Mouse (Mus musculus) liver, embryonic 14.5 days (tissue): ENCODE results near the gene Mepe. TPM values are rescaled to one million over a fixed set of nuclear protein-coding genes. Genes with fewer than 3 reads are reported as not detected.

Experiments
- ATAC-seq: fragments of 200-750 bp; cut with Nextera tagmentation; 2 replicates; pipeline ENCODE4 v1.8.0; 2017; ENCODE audit warnings: moderate number of reproducible peaks, mild to moderate bottlenecking, moderate library complexity; ENCODE audit not compliant: insufficient read depth
- DNase-seq, 3 experiments: peaks; one replicate each; pipeline ENCODE4 v3.0.0-alpha.2; 2012 to 2013; ENCODE audit warnings: low read depth in 3 of 3, low spot score in 3 of 3
- H3K27ac ChIP-seq: fragments of 300-500 bp; sonication (generic); 2 replicates; pipeline ENCODE4 v1.5.1; 2014; ENCODE audit warnings: moderate library complexity, mild to moderate bottlenecking, control low read depth, inconsistent platforms
- H3K27me3 ChIP-seq: fragments of 300-500 bp; sonication (generic); 2 replicates; pipeline ENCODE4 v1.6.1; 2014; ENCODE audit warnings: mild to moderate bottlenecking, low read length, moderate library complexity; ENCODE audit not compliant: control insufficient read depth, insufficient read depth
- H3K36me3 ChIP-seq: fragments of 300-500 bp; sonication (generic); replicated peaks from 2 replicates; pipeline ENCODE4 v1.6.1; 2014; ENCODE audit warnings: low read depth; ENCODE audit not compliant: control insufficient read depth, insufficient read depth
- H3K4me1 ChIP-seq, 2 experiments: fragments of 200-500 bp in 1 of 2; fragments of 300-500 bp in 1 of 2; sonication (generic) in 1 of 2; replicated peaks; 2 replicates each; pipeline ENCODE4 v1.6.1; 2012 to 2014; ENCODE audit warnings: antibody characterized with exemption in 1 of 2, inconsistent platforms in 1 of 2, low read length in 1 of 2; ENCODE audit not compliant: control insufficient read depth in 2 of 2, insufficient read depth in 2 of 2
- H3K4me2 ChIP-seq: fragments of 300-500 bp; sonication (generic); 2 replicates; pipeline ENCODE4 v1.6.1; 2014; ENCODE audit warnings: low read depth, mild to moderate bottlenecking, control low read depth, moderate library complexity
- H3K4me3 ChIP-seq, 2 experiments: fragments of 200-500 bp in 1 of 2; fragments of 300-500 bp in 1 of 2; sonication (generic) in 1 of 2; 2 replicates each; pipeline ENCODE4 v1.5.1; 2012 to 2014; ENCODE audit warnings: low read depth in 2 of 2, low read length in 2 of 2, mild to moderate bottlenecking in 2 of 2, control low read depth in 1 of 2, inconsistent platforms in 1 of 2, moderate library complexity in 1 of 2; ENCODE audit not compliant: insufficient read depth in 1 of 2
- H3K9ac ChIP-seq: fragments of 300-500 bp; sonication (generic); replicated peaks from 2 replicates; pipeline ENCODE4 v1.6.1; 2014; ENCODE audit warnings: mild to moderate bottlenecking, control low read depth, moderate library complexity
- H3K9me3 ChIP-seq: fragments of 300-500 bp; sonication (generic); 2 replicates; pipeline ENCODE4 v1.6.1; 2016; ENCODE audit warnings: low read length, mixed read lengths; ENCODE audit not compliant: control insufficient read depth
- CTCF ChIP-seq: IDR thresholded peaks from 2 replicates; pipeline ENCODE4 v1.5.1; 2016; ENCODE audit warnings: antibody characterized with exemption, low read depth, control low read depth
- EP300 ChIP-seq: IDR thresholded peaks from 2 replicates; pipeline ENCODE4 v1.6.1; 2016; ENCODE audit warnings: antibody characterized with exemption, low read depth
- WGBS: fragments of 180-500 bp; shearing (Covaris S2); extraction: QIAGEN DNeasy Blood & Tissue Kit; methylation state at CpG from one replicate; pipeline ENCODE4 v1.1.7; 2014; ENCODE audit not compliant: insufficient replicate concordance; 5-methylcytosine and 5-hydroxymethylcytosine counted together
- polyA plus RNA-seq, 2 experiments: library from polyadenylated mRNA; depleted of rRNA in 1 of 2; stranded (reverse) in 1 of 2; unstranded in 1 of 2; fragments of >200 nt; fragmentation: Nextera tagmentation in 1 of 2; extraction: Ambion mirVana in 1 of 2; gene quantifications; 2 replicates each; pipeline versions ENCODE4 v1.2.1 to v1.2.3; 2012 to 2014

Mepe gene
- polyA plus RNA-seq, 2 experiments = not detected

DNA sequence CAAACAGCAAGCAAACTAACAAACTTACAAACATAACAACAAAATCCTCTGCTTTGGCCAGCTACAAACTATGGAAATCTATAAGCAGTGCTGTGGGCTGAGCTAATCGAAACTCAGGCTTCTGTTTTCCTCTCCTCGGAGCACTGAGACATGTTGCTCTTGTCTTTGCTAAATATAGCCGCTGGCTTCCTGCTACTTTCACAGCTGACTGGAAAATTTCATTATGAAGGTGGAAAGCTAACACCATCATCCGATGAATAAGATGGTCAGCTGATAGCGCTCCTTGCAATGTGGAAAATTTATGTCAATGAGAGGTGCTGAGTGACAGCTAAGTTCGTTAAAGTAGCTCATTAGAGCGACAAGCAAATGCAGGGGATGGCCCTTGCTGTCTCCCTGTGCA lies 33.5 kb downstream of the Mepe start:
- H3K4me1 ChIP-seq = no peaks in the 10 kb centered on the region

DNA sequence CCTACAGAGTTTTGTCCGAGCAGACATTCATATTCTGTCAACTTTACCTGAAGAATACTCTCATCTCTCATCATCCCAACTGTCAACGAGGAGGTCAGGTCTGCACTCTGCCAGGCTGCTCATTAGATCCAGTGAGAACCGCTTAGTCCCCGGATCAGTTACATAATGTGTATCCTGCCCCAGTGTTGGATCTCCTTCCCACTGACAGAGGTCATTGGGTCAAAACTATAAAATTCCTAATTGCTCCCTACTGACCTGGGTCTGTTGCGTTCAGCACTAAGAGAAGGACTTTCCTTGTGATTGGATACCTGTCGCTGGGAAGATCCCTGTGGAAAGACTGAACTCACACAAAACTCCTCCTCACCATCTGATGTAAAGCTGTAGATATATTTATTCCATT lies 34.1 kb downstream of the Mepe start:
- no peak overlapping the region for H3K27ac ChIP-seq
- ATAC-seq (no peak), DNase-seq (no peak)
- no peak overlapping the region for H3K9ac ChIP-seq
- no peaks in the 10 kb centered on the region for H3K27me3 ChIP-seq
- WGBS = 59% methylated on average over 6 of the region's 6 CpGs
- no peaks in the 10 kb centered on the region for H3K4me1 ChIP-seq
- no peaks in the 10 kb centered on the region for H3K9me3 ChIP-seq
- no peak overlapping the region for H3K4me2 ChIP-seq
- TF ChIP-seq CTCF (no peak), EP300 (no peak)
- H3K36me3 ChIP-seq = no peaks in the 10 kb centered on the region
- no peak overlapping the region for H3K4me3 ChIP-seq

More for the DNA sequence above, 33.5 kb downstream of the Mepe start:
- ATAC-seq (no peak), DNase-seq (no peak)
- TF ChIP-seq EP300 = no peak
- no peak for TF ChIP-seq CTCF
- no peaks in the 10 kb centered on the region for H3K9me3 ChIP-seq
- WGBS = 45% methylated on average over 7 of the region's 7 CpGs
- H3K4me2 ChIP-seq = no peak overlapping the region
- no peak overlapping the region for H3K9ac ChIP-seq
- no peak overlapping the region for H3K4me3 ChIP-seq
- H3K27me3 ChIP-seq = no peaks in the 10 kb centered on the region
- H3K27ac ChIP-seq = no peak overlapping the region
- H3K36me3 ChIP-seq = no peaks in the 10 kb centered on the region

DNA sequence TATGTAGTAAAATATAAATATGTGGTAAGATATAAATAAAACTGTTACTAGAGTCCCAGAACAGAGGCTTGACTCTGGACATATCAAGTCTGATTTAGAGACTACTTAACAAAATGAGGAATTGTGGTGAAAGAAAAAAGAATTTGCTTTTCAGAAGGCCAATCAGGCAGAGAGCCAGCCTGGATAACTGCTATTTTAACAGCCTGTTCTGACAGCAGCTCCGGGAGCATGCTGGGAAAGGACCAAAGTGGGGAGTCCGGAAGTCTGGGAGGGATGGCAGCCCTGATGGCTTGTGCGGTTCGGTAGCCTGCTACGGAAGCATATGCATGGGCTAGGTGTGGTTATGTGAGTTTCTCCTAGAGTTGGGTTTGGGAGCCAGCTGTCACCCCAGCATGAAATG lies 45.5 kb downstream of the Mepe start:
- DNase-seq (no peak), ATAC-seq (no peak)
- Histone ChIP-seq H3K9ac (no peak overlapping the region), H3K4me1 (no peaks in the 10 kb centered on the region), H3K27me3 (no peaks in the 10 kb centered on the region), H3K4me3 (no peak overlapping the region), H3K9me3 (no peaks in the 10 kb centered on the region), H3K36me3 (no peaks in the 10 kb centered on the region), H3K27ac (no peak overlapping the region), H3K4me2 (no peak overlapping the region)
- WGBS = 84% methylated on average over 5 of the region's 5 CpGs
- TF ChIP-seq CTCF = no peak
- no peak for TF ChIP-seq EP300

DNA sequence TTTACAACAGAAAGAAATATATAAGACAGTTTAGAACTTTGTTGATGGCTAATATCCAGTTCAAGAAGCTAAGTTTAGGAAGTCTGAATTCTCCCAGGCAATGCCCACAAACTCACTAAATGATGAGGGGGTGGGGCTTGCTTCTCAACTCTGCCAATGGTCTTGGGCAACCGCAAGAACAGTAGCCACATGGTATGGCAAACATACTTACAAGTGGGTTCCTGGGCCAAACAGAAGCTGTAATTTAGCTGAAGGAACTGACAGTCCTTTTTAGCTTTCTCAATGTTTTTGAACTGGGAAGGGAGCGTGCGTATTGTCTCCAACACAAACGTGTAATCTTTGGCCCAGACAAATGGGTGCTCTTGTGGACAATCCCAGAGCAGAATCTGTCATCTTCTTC lies 46.2 kb downstream of the Mepe start:
- Histone ChIP-seq H3K27me3 (no peaks in the 10 kb centered on the region), H3K4me1 (no peaks in the 10 kb centered on the region), H3K27ac (no peak overlapping the region), H3K9me3 (no peaks in the 10 kb centered on the region), H3K4me3 (no peak overlapping the region), H3K36me3 (no peaks in the 10 kb centered on the region), H3K9ac (no peak overlapping the region), H3K4me2 (no peak overlapping the region)
- no peak for ATAC-seq
- TF ChIP-seq CTCF = no peak
- TF ChIP-seq EP300 = no peak
- DNase-seq = no peak
- 63% methylated on average over 4 of the region's 4 CpGs for WGBS

DNA sequence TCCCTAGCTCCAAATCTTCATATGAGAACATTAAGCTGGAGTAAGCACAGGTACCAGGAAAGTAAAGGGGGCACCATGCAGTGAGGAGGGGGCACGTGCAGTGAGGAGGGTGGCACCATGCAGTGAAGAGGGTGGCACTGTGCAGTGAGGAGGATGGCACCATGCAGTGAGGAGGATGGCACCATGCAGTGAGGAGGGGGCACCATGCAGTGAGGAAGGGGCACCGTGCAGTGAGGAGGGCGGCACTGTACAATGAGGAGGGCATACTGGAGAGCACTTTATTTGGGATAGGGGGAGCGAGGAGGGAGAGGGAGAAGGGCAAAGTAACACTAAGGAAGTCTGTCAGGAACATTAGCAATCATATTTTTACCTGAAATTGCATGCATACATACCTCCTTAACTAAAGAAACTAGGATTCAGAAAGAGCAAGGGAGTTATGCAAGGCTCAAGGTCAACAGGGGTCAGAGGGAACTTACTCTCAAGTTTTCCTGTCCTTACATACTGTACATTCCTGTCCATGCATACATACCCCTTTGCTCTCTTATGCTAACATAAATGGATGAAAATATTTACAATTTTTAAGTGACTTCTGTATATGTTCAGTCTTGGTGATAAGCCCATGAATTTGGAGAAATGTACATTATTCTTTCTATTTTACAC lies 48.6 kb downstream of the Mepe start:
- Histone ChIP-seq H3K4me3 (no peak overlapping the region), H3K9me3 (no peaks in the 10 kb centered on the region), H3K27ac (no peak overlapping the region), H3K4me1 (no peaks in the 10 kb centered on the region), H3K9ac (no peak overlapping the region), H3K4me2 (no peak overlapping the region), H3K27me3 (no peaks in the 10 kb centered on the region), H3K36me3 (no peaks in the 10 kb centered on the region)
- ATAC-seq (no peak), DNase-seq (no peak)
- TF ChIP-seq CTCF = no peak
- TF ChIP-seq EP300 = no peak
- 56% methylated on average over 4 of the region's 4 CpGs for WGBS
